Mouse (Mus musculus) kidney, postnatal 0 days (tissue): ENCODE measurements around the gene Slc30a4. TPM values are rescaled to one million over a fixed set of nuclear protein-coding genes. Genes with fewer than 3 reads are reported as not detected.

ENCODE experiments used
- ATAC-seq: fragments of 200-750 bp; cut with Nextera tagmentation; replicated peaks from 2 replicates; pipeline ENCODE4 v1.8.0; 2017; ENCODE audit warnings: low read depth, moderate number of reproducible peaks, moderate TSS enrichment, moderate library complexity; ENCODE audit not compliant: low FRiP score
- DNase-seq: peaks from one replicate; pipeline ENCODE4 v3.0.0-alpha.2; 2016; ENCODE audit warnings: low spot score
- H3K27ac ChIP-seq: fragments of 300-500 bp; sonication (generic); 2 replicates; pipeline ENCODE4 v1.5.1; 2014; ENCODE audit warnings: mild to moderate bottlenecking
- H3K27me3 ChIP-seq: fragments of 300-500 bp; sonication (generic); 2 replicates; pipeline ENCODE4 v1.6.1; 2014; ENCODE audit warnings: low read length, mixed read lengths; ENCODE audit not compliant: insufficient read depth
- H3K36me3 ChIP-seq: fragments of 300-500 bp; sonication (generic); 2 replicates; pipeline ENCODE4 v1.6.1; 2014; ENCODE audit warnings: low read length, mixed read lengths; ENCODE audit not compliant: insufficient read depth
- H3K4me1 ChIP-seq: fragments of 300-500 bp; sonication (generic); replicated peaks from 2 replicates; pipeline ENCODE4 v1.6.1; 2014; ENCODE audit warnings: antibody characterized with exemption, low read length, mixed read lengths; ENCODE audit not compliant: insufficient read depth
- H3K4me2 ChIP-seq: fragments of 300-500 bp; sonication (generic); 2 replicates; pipeline ENCODE4 v1.6.1; 2014; ENCODE audit warnings: mild to moderate bottlenecking, low read length, moderate library complexity, mixed read lengths
- H3K4me3 ChIP-seq: fragments of 300-500 bp; sonication (generic); replicated peaks from 2 replicates; pipeline ENCODE4 v1.5.1; 2014; ENCODE audit warnings: low read depth, low read length
- H3K9ac ChIP-seq: fragments of 300-500 bp; sonication (generic); 2 replicates; pipeline ENCODE4 v1.6.1; 2014; ENCODE audit warnings: low read depth, low read length
- H3K9me3 ChIP-seq: fragments of 300-500 bp; sonication (generic); replicated peaks from 2 replicates; pipeline ENCODE4 v1.6.1; 2016; ENCODE audit warnings: low read length, inconsistent platforms, mixed read lengths
- CTCF ChIP-seq: IDR thresholded peaks from 2 replicates; pipeline ENCODE4 v1.5.1; 2016; ENCODE audit warnings: antibody characterized with exemption, low read depth, mild to moderate bottlenecking, moderate library complexity
- WGBS: fragments of 180-500 bp; shearing (Covaris S2); extraction: QIAGEN DNeasy Blood & Tissue Kit; methylation state at CpG from one replicate; pipeline ENCODE4 v1.1.7; 2014; 5-methylcytosine and 5-hydroxymethylcytosine counted together
- microRNA counts: library from miRNA; unstranded; fragments of <30 nt; microRNA quantifications from one replicate; lab custom pipeline; 2015
- microRNA-seq: library from miRNA; unstranded; fragments of <30 nt; microRNA quantifications from one replicate; pipeline ENCODE4, GENCODE M21; 2016
- polyA plus RNA-seq: library from polyadenylated mRNA; unstranded; fragments of >200 nt; fragmentation: Nextera tagmentation; extraction: Ambion mirVana; gene quantifications from 2 replicates; pipeline ENCODE4 v1.2.1, GENCODE M21; 2015

Slc30a4 gene
- polyA plus RNA-seq, 1 experiment from 2014 or later, result 7.9 TPM

- Histone ChIP-seq H3K4me3 (no peak overlapping the region), H3K4me1 (no peaks in the 10 kb centered on the region), H3K27ac (peak overlapping the region; percentile 44; the same call in 1 of the 2 replicates), H3K4me2 (no peak overlapping the region), H3K27me3 (no peaks in the 10 kb centered on the region), H3K36me3 (no peaks in the 10 kb centered on the region), H3K9me3 (no peaks in the 10 kb centered on the region), H3K9ac (no peak overlapping the region)
- no peak; the same call in 1 of the 2 replicates for ATAC-seq
- DNase-seq, result peak; percentile 10
- 43% methylated on average over 17 of the region's 17 CpGs for WGBS
- TF ChIP-seq CTCF, result no peak
Measured at GRCm38 (mm10) chr2:122652096-122653084, 50.1 kb downstream of the Slc30a4 start.

- Histone ChIP-seq H3K4me2 (no peak overlapping the region), H3K4me1 (no peaks in the 10 kb centered on the region), H3K4me3 (no peak overlapping the region), H3K36me3 (0 out of 2 replicates have a peak, but pooled peaks cover 3% of the 10 kb centered on the region), H3K27ac (no peak overlapping the region), H3K9me3 (no peaks in the 10 kb centered on the region), H3K9ac (no peak overlapping the region), H3K27me3 (no peaks in the 10 kb centered on the region)
- WGBS, result 52% methylated on average over 5 of the region's 5 CpGs
- DNase-seq (no peak), ATAC-seq (no peak)
- no peak for TF ChIP-seq CTCF
Measured at GRCm38 (mm10) chr2:122638673-122639072, 63.8 kb downstream of the Slc30a4 start.

GRCm38 (mm10) chr2:122638029-122638428 lies 64.4 kb downstream of the Slc30a4 start:
- WGBS, result 40% methylated on average over 12 of the region's 12 CpGs
- H3K4me1 ChIP-seq, result no peaks in the 10 kb centered on the region
- H3K27ac ChIP-seq, result no peak overlapping the region
- peak overlapping the region; percentile 66 for H3K4me2 ChIP-seq
- 0 out of 2 replicates have a peak, but pooled peaks cover 8% of the 10 kb centered on the region for H3K36me3 ChIP-seq
- no peak for TF ChIP-seq CTCF
- DNase-seq (no peak), ATAC-seq (no peak)
- H3K4me3 ChIP-seq, result peak overlapping the region; percentile 28
- H3K9ac ChIP-seq, result no peak overlapping the region
- no peaks in the 10 kb centered on the region for H3K9me3 ChIP-seq
- no peaks in the 10 kb centered on the region for H3K27me3 ChIP-seq

GRCm38 (mm10) chr2:122637526-122637997 lies 64.9 kb downstream of the Slc30a4 start:
- ATAC-seq, result peak; percentile 61
- Histone ChIP-seq H3K27ac (no peak overlapping the region), H3K4me2 (peak overlapping the region; percentile 66), H3K4me1 (no peaks in the 10 kb centered on the region), H3K27me3 (no peaks in the 10 kb centered on the region), H3K9ac (no peak overlapping the region), H3K36me3 (0 out of 2 replicates have a peak, but pooled peaks cover 12% of the 10 kb centered on the region), H3K4me3 (peak overlapping the region; percentile 28), H3K9me3 (no peaks in the 10 kb centered on the region)
- peak; percentile 87 for TF ChIP-seq CTCF
- 1% methylated on average over 36 of the region's 36 CpGs for WGBS
- DNase-seq, result peak; percentile 63

- H3K9me3 ChIP-seq, result no peaks in the 10 kb centered on the region
- TF ChIP-seq CTCF, result no peak
- ATAC-seq, result no peak
- no peak for DNase-seq
- WGBS, result 42% methylated on average over 3 of the region's 3 CpGs
- no peak within 1 kb of the TSS for H3K9ac ChIP-seq
- H3K4me1 ChIP-seq, result 0 out of 2 replicates have a peak, but pooled peaks cover 1% of the 10 kb centered on the region
- H3K27ac ChIP-seq, result no peak within 1 kb of the TSS
- peak within 1 kb of the TSS; percentile 66 for H3K4me2 ChIP-seq
- no peaks in the 10 kb centered on the region for H3K27me3 ChIP-seq
- H3K4me3 ChIP-seq, result peak within 1 kb of the TSS; percentile 28
- 0 out of 2 replicates have a peak, but pooled peaks cover 12% of the 10 kb centered on the region for H3K36me3 ChIP-seq
Measured at GRCm38 (mm10) chr2:122636686-122637085, 65.8 kb downstream of the Slc30a4 start, which contains the start of gene AA467197. Gene AA467197 (plus strand): TSS chr2:122636986.

MicroRNAs encoded within 50 kb of the gene (microRNA counts, 519-probe panel; counts per million panel counts)
- microRNA mmu-miR-147 (lab: Ali Mortazavi, UCI), result 330 counts per million, percentile 68 among the panel's probes with 10 or more counts

Small RNA genes within 50 kb of the gene (microRNA-seq; reads per million reads assigned to microRNA genes)
- gene Mir147, result 3.0 reads per million, percentile 7 among the genes with 10 or more reads in this experiment

Other genes starting within 250 kb of the Slc30a4 start
- 0.08 TPM in 1 of 2 replicates, not detected in the other for gene Gm14085, start 217.7 kb downstream of the Slc30a4 start, polyA plus RNA-seq
- gene Gatm, start 91.4 kb downstream of the Slc30a4 start, polyA plus RNA-seq, result 270 and 317 TPM in 2 replicates
- 0.26 and 0.34 TPM in 2 replicates for gene AA467197, start 65.7 kb downstream of the Slc30a4 start, polyA plus RNA-seq
- gene Bloc1s6, start 35.8 kb upstream of the Slc30a4 start, polyA plus RNA-seq, result 43.6 and 50.0 TPM in 2 replicates
- gene Sqor, start 62.6 kb upstream of the Slc30a4 start, polyA plus RNA-seq, result 33.0 and 34.5 TPM in 2 replicates